Mouse (Mus musculus): ENCODE measurements around the gene Ppa2. TPM values are rescaled to one million over a fixed set of nuclear protein-coding genes. Genes with fewer than 3 reads are reported as not detected.
A peak's percentile ranks its signal among the peaks of the same experiment; 100 is the strongest.

Gene Ppa2
- 200 and 241 TPM in 2 replicates for polyA plus RNA-seq (2012; rRNA removed)

- WGBS: 1% methylated on average over 95 of the region's 95 CpGs
These were observed at the start of gene Ppa2 for GRCm38 (mm10) chr3:133309954-133310808. Gene Ppa2, plus strand, starts transcription at chr3:133310110.

GRCm38 (mm10) chr3:133271887-133272286, 38.0 kb upstream of the Ppa2 start:
- H3K4me1 ChIP-seq (ENCODE audit: control insufficient read depth, insufficient read depth, low read length): no peaks in the 10 kb centered on the region
- peak; percentile 86 for DNase-seq
- H3K27ac ChIP-seq (ENCODE audit: insufficient read depth, low read depth, low read length): no peak overlapping the region
- H3K27me3 ChIP-seq (replicated peaks; ENCODE audit: control insufficient read depth, insufficient read depth, low read length): no peaks in the 10 kb centered on the region
- no peak overlapping the region for H3K4me3 ChIP-seq (ENCODE audit: insufficient read depth, low read depth, low read length)
- no peaks in the 10 kb centered on the region for H3K36me3 ChIP-seq (ENCODE audit: control insufficient read depth, insufficient read depth, low read length)
- TF ChIP-seq CTCF (conservative IDR thresholded peaks at IDR 0.05; ENCODE audit: insufficient read depth, insufficient read length, low read depth, low read length): peak; percentile 55
- TF ChIP-seq POLR2A (IDR thresholded peaks at IDR 0.05; ENCODE audit: low read depth, low read length): no peak
- WGBS: 16% methylated on average over 3 of the region's 3 CpGs

More at GRCm38 (mm10) chr3:133309954-133310808, at the start of gene Ppa2:
- TF ChIP-seq CTCF (conservative IDR thresholded peaks at IDR 0.05; ENCODE audit: insufficient read depth, insufficient read length, low read depth, low read length) (peak; percentile 63), POLR2A (IDR thresholded peaks at IDR 0.05; ENCODE audit: low read depth, low read length) (peak; percentile 80)
- peak within 1 kb of the TSS; percentile 99 for H3K27ac ChIP-seq (ENCODE audit: insufficient read depth, low read depth, low read length)
- H3K4me3 ChIP-seq (ENCODE audit: insufficient read depth, low read depth, low read length): peak within 1 kb of the TSS; percentile 90
- no peaks in the 10 kb centered on the region for H3K27me3 ChIP-seq (replicated peaks; ENCODE audit: control insufficient read depth, insufficient read depth, low read length)
- H3K4me1 ChIP-seq (ENCODE audit: control insufficient read depth, insufficient read depth, low read length): peaks cover 13% of the 10 kb centered on the region; the same call in 1 of the 2 replicates
- DNase-seq: peak; percentile 91
- no peaks in the 10 kb centered on the region for H3K36me3 ChIP-seq (ENCODE audit: control insufficient read depth, insufficient read depth, low read length)

DNA sequence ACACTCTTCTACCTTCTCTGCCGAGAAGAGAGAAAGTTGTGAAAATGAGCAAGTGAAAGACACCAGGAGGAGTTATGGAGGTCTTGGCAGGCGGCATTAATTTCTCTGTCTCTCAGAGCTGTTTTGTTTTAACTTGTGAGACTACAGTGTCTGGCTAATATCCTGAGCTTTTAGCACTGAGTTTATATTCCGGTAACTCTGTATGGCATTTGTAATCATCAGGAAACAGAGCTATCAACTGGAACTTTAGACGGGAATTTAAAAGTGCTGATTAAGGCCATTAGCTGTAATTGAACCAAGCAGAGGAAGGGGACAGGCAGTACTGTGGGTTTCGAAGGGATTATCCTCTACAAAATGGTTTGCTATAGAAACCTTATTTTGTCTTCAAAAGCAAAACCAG, 25.3 kb upstream of the Ppa2 start:
- H3K4me3 ChIP-seq (ENCODE audit: insufficient read depth, low read depth, low read length): no peak overlapping the region
- DNase-seq: no peak
- no peaks in the 10 kb centered on the region for H3K27me3 ChIP-seq (replicated peaks; ENCODE audit: control insufficient read depth, insufficient read depth, low read length)
- no peaks in the 10 kb centered on the region for H3K36me3 ChIP-seq (ENCODE audit: control insufficient read depth, insufficient read depth, low read length)
- H3K4me1 ChIP-seq (ENCODE audit: control insufficient read depth, insufficient read depth, low read length): no peaks in the 10 kb centered on the region
- WGBS: 41% methylated on average over 5 of the region's 5 CpGs
- H3K27ac ChIP-seq (ENCODE audit: insufficient read depth, low read depth, low read length): no peak overlapping the region
- TF ChIP-seq POLR2A (IDR thresholded peaks at IDR 0.05; ENCODE audit: low read depth, low read length) (no peak), CTCF (conservative IDR thresholded peaks at IDR 0.05; ENCODE audit: insufficient read depth, insufficient read length, low read depth, low read length) (no peak)

GRCm38 (mm10) chr3:133288795-133289194, 21.1 kb upstream of the Ppa2 start:
- H3K4me1 ChIP-seq (ENCODE audit: control insufficient read depth, insufficient read depth, low read length): no peaks in the 10 kb centered on the region
- H3K27ac ChIP-seq (ENCODE audit: insufficient read depth, low read depth, low read length): no peak overlapping the region
- no peak overlapping the region for H3K4me3 ChIP-seq (ENCODE audit: insufficient read depth, low read depth, low read length)
- no peaks in the 10 kb centered on the region for H3K36me3 ChIP-seq (ENCODE audit: control insufficient read depth, insufficient read depth, low read length)
- no peak for DNase-seq
- 94% methylated on average over 2 of the region's 2 CpGs for WGBS
- TF ChIP-seq CTCF (conservative IDR thresholded peaks at IDR 0.05; ENCODE audit: insufficient read depth, insufficient read length, low read depth, low read length) (no peak), POLR2A (IDR thresholded peaks at IDR 0.05; ENCODE audit: low read depth, low read length) (no peak)
- H3K27me3 ChIP-seq (replicated peaks; ENCODE audit: control insufficient read depth, insufficient read depth, low read length): no peaks in the 10 kb centered on the region

DNA sequence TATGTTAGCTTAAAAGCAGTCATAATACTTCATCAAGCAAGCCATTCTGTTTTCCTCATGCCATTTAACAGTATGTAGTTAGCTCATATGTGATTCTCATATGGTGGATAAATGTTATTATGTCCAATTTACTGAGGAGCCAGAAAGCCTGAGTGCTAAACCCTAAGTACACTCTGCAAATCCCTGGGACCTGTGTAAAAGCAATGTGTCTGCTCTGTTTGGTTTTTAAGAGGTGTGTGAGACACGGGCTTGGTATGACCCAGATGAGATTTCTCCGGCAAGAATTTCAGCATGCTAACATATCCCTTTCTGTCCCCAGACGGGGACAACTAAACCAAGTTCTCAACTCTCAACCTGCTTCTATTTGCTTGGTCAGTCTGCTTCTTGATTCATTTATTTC, 5.6 kb upstream of the Ppa2 start:
- Histone ChIP-seq H3K36me3 (ENCODE audit: control insufficient read depth, insufficient read depth, low read length) (no peaks in the 10 kb centered on the region), H3K4me3 (ENCODE audit: insufficient read depth, low read depth, low read length) (no peak overlapping the region), H3K27ac (ENCODE audit: insufficient read depth, low read depth, low read length) (no peak overlapping the region), H3K27me3 (replicated peaks; ENCODE audit: control insufficient read depth, insufficient read depth, low read length) (no peaks in the 10 kb centered on the region), H3K4me1 (ENCODE audit: control insufficient read depth, insufficient read depth, low read length) (peaks cover 2% of the 10 kb centered on the region; the same call in 1 of the 2 replicates)
- no peak for DNase-seq
- WGBS: 94% methylated on average over 3 of the region's 3 CpGs
- TF ChIP-seq CTCF (conservative IDR thresholded peaks at IDR 0.05; ENCODE audit: insufficient read depth, insufficient read length, low read depth, low read length): no peak
- no peak for TF ChIP-seq POLR2A (IDR thresholded peaks at IDR 0.05; ENCODE audit: low read depth, low read length)

- Histone ChIP-seq H3K27me3 (replicated peaks; ENCODE audit: control insufficient read depth, insufficient read depth, low read length) (no peaks in the 10 kb centered on the region), H3K27ac (ENCODE audit: insufficient read depth, low read depth, low read length) (no peak overlapping the region), H3K4me3 (ENCODE audit: insufficient read depth, low read depth, low read length) (no peak overlapping the region), H3K4me1 (ENCODE audit: control insufficient read depth, insufficient read depth, low read length) (peaks cover 10% of the 10 kb centered on the region; the same call in 1 of the 2 replicates), H3K36me3 (ENCODE audit: control insufficient read depth, insufficient read depth, low read length) (no peaks in the 10 kb centered on the region)
- TF ChIP-seq CTCF (conservative IDR thresholded peaks at IDR 0.05; ENCODE audit: insufficient read depth, insufficient read length, low read depth, low read length) (no peak), POLR2A (IDR thresholded peaks at IDR 0.05; ENCODE audit: low read depth, low read length) (no peak)
- DNase-seq: no peak
- 98% methylated on average over 3 of the region's 3 CpGs for WGBS
These were observed 1.5 kb upstream of the Ppa2 start for GRCm38 (mm10) chr3:133308361-133308760.

DNA sequence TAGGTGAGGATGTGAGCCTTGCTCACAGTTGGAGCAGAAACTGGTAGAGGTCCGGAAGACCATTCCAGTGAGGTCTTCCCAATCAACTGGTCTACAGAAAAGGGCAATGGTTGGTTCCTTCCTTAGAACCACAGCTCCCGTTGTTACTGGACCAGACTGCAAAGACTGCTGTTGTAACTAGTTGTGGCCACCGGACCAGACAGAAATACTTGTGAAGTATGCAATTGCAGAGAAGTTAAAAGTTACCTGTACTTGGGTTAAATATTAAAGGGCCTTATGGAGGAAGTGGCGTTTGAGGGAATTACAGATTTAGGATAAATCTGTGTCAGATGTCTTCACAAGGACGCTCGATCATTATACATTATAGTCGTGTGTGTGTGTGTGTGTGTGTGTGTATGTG, 551 bp upstream of the Ppa2 start:
- no peak for TF ChIP-seq POLR2A (IDR thresholded peaks at IDR 0.05; ENCODE audit: low read depth, low read length)
- TF ChIP-seq CTCF (conservative IDR thresholded peaks at IDR 0.05; ENCODE audit: insufficient read depth, insufficient read length, low read depth, low read length): no peak
- Histone ChIP-seq H3K27me3 (replicated peaks; ENCODE audit: control insufficient read depth, insufficient read depth, low read length) (no peaks in the 10 kb centered on the region), H3K27ac (ENCODE audit: insufficient read depth, low read depth, low read length) (peak overlapping the region; percentile 99), H3K4me3 (ENCODE audit: insufficient read depth, low read depth, low read length) (peak overlapping the region; percentile 90; the same call in 1 of the 2 replicates), H3K4me1 (ENCODE audit: control insufficient read depth, insufficient read depth, low read length) (peaks cover 13% of the 10 kb centered on the region; the same call in 1 of the 2 replicates), H3K36me3 (ENCODE audit: control insufficient read depth, insufficient read depth, low read length) (no peaks in the 10 kb centered on the region)
- peak; percentile 74 for DNase-seq
- WGBS: 56% methylated on average over 7 of the region's 7 CpGs
